Mouse (Mus musculus): ENCODE data around the gene Cop1. TPM values are rescaled to one million over a fixed set of nuclear protein-coding genes. Genes with fewer than 3 reads are reported as not detected.

Cop1 gene
- 49.8 TPM for polyA plus RNA-seq (2014; fragmentation: Illumina TruSeq; extraction: RNeasy Lipid Tissue Mini Kit (QIAGEN cat#74804); ENCODE audit: insufficient read depth, low read depth, low replicate concordance)

GRCm38 (mm10) chr1:159231781-159232571 lies at the start of gene Cop1:
Gene Cop1, plus strand, starts transcription at chr1:159232320.

Data from lung, adult 10 weeks (tissue).